Mouse (Mus musculus) ES-Bruce4 (cell line): ENCODE data around the gene Mamdc4.

Experiments used
- CTCF ChIP-seq: IDR thresholded peaks from one replicate; pipeline ENCODE4 v1.8.1; 2011; ENCODE audit warnings: low read depth, low read length
- POLR2A ChIP-seq: IDR thresholded peaks from one replicate; pipeline ENCODE4 v1.8.1; 2011; ENCODE audit warnings: low read length; ENCODE audit not compliant: insufficient read depth

- TF ChIP-seq POLR2A (no peak), CTCF (peak; percentile 49)
These were observed 17.2 kb upstream of the Mamdc4 start for GRCm38 (mm10) chr2:25591863-25592262.
